Mouse (Mus musculus): ENCODE results near the gene Ip6k1. TPM values are rescaled to one million over a fixed set of nuclear protein-coding genes. Genes with fewer than 3 reads are reported as not detected.

Ip6k1 gene
- polyA plus RNA-seq, 2 experiments, result 13.3 to 30.9 TPM

DNA sequence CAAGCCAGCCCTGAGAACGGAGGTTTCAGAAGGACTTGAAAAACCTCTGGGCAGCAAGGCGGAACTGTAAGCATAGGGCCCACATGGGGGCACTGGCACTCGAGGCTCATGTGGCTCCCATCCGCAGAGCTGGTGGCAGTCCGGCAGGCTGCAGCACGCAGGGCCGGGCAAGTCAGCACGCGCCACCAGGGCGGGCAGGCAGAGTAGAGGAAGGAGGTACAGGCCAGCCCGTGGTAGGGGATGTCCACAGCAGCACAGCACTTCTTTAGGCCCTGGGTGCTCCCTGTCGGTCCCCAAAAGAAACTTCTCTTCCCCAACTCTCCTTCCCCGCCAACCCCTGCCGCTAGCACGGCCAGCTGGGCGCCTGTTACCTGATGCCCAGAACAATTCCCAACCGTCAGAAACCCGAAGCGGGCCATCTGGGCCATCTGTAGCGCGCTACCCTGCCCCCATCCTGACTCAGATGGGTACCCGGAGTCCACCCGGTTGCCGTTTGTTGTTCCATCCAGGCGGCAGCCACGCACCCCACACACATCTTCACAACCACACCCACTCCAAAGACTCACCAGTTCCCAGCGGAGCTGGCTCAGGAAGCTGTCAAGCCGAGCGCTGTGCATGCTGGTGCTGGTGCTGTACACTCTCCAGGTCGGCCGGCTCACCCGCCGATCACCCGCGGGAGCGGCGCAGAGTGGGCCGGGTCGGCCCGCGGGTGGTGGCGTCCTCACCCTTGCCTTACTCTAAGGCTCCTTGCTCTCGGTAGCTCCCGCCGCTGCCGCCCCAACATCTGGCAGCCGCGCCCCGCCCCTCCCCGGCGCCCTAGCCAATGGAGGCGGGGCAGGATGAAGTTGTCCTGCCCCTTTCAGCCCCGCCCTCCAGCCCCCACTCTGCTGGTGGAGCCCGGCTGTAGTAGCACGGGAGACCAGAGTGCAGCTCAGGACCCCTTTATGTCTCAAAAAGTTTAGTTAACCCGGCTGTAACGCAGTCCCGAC lies 16.9 kb upstream of the Ip6k1 start, which contains the start of gene Inka1:
Gene Inka1 (minus strand): TSS at position 749 of the 989 bp plus-strand sequence.
- under 1% methylated on average over 58 of the region's 58 CpGs for WGBS (ENCODE audit: insufficient replicate concordance)
- no peaks in the 10 kb centered on the region for H3K9me3 ChIP-seq (ENCODE audit: control insufficient read depth, low read length)
- peak within 1 kb of the TSS; percentile 92 for H3K4me2 ChIP-seq (ENCODE audit: low read depth)
- DNase-seq (ENCODE audit: low read depth in 3 of 3, low spot score in 3 of 3) (peak; percentile 82 to 88 (median 83)), ATAC-seq (ENCODE audit: insufficient read depth) (peak; percentile 75)
- peak within 1 kb of the TSS; percentile 86 for H3K9ac ChIP-seq (replicated peaks)
- H3K27ac ChIP-seq, result peak within 1 kb of the TSS; percentile 96
- no peaks in the 10 kb centered on the region; the same call in 1 of the 2 replicates for H3K27me3 ChIP-seq (ENCODE audit: control insufficient read depth, insufficient read depth, low read length)
- peak within 1 kb of the TSS; percentile 84 to 86 for H3K4me3 ChIP-seq (ENCODE audit: insufficient read depth in 1 of 2, low read depth in 2 of 2, low read length in 2 of 2)
- peaks cover 38% of the 10 kb centered on the region for H3K36me3 ChIP-seq (replicated peaks; ENCODE audit: control insufficient read depth, insufficient read depth, low read depth)
- peak; percentile 50 for TF ChIP-seq CTCF (IDR thresholded peaks at IDR 0.05; ENCODE audit: low read depth)
- peak; percentile 43; the same call in 1 of the 2 replicates for TF ChIP-seq EP300 (IDR thresholded peaks at IDR 0.05; ENCODE audit: low read depth)
- peaks cover 43 to 50% of the 10 kb centered on the region in 2 experiments for H3K4me1 ChIP-seq (replicated peaks; ENCODE audit: control insufficient read depth in 2 of 2, insufficient read depth in 2 of 2, low read length in 1 of 2)

GRCm38 (mm10) chr9:107986376-107986775 lies 15.9 kb upstream of the Ip6k1 start:
- peaks cover 29% of the 10 kb centered on the region for H3K36me3 ChIP-seq (replicated peaks; ENCODE audit: control insufficient read depth, insufficient read depth, low read depth)
- H3K4me2 ChIP-seq (ENCODE audit: low read depth), result peak overlapping the region; percentile 92
- peak overlapping the region; percentile 84 to 86 for H3K4me3 ChIP-seq (ENCODE audit: insufficient read depth in 1 of 2, low read depth in 2 of 2, low read length in 2 of 2)
- H3K4me1 ChIP-seq (replicated peaks; ENCODE audit: control insufficient read depth in 2 of 2, insufficient read depth in 2 of 2, low read length in 1 of 2), result peaks cover 34 to 40% of the 10 kb centered on the region in 2 experiments
- H3K9ac ChIP-seq (replicated peaks), result no peak overlapping the region; the same call in none of the 2 replicates
- peak in 2 of 3 experiments; percentile 64 to 70 for DNase-seq (ENCODE audit: low read depth in 3 of 3, low spot score in 3 of 3)
- no peaks in the 10 kb centered on the region; the same call in 1 of the 2 replicates for H3K27me3 ChIP-seq (ENCODE audit: control insufficient read depth, insufficient read depth, low read length)
- WGBS (ENCODE audit: insufficient replicate concordance), result under 1% methylated on average over 18 of the region's 18 CpGs
- no peaks in the 10 kb centered on the region for H3K9me3 ChIP-seq (ENCODE audit: control insufficient read depth, low read length)
- TF ChIP-seq CTCF (IDR thresholded peaks at IDR 0.05; ENCODE audit: low read depth) (peak; percentile 96), EP300 (IDR thresholded peaks at IDR 0.05; ENCODE audit: low read depth) (no peak)
- H3K27ac ChIP-seq, result peak overlapping the region; percentile 62; the same call in 1 of the 2 replicates
- peak; percentile 14; the same call in 1 of the 2 replicates for ATAC-seq (ENCODE audit: insufficient read depth)

- no peak for ATAC-seq (ENCODE audit: insufficient read depth)
Observed at GRCm38 (mm10) chr9:107987950-107988349, 14.4 kb upstream of the Ip6k1 start.

GRCm38 (mm10) chr9:107992197-107992596 lies 10.1 kb upstream of the Ip6k1 start, which contains the start of gene Cdhr4:
Cdhr4 (plus strand) TSS chr9:107992497.
- no peak within 1 kb of the TSS for H3K9ac ChIP-seq (replicated peaks)
- 82% methylated on average over 2 of the region's 2 CpGs for WGBS (ENCODE audit: insufficient replicate concordance)
- no peaks in the 10 kb centered on the region for H3K36me3 ChIP-seq (replicated peaks; ENCODE audit: control insufficient read depth, insufficient read depth, low read depth)
- H3K27ac ChIP-seq, result no peak within 1 kb of the TSS
- peaks cover 0 to 3% of the 10 kb centered on the region in 2 experiments; a peak in 2 of 4 replicates for H3K4me1 ChIP-seq (replicated peaks; ENCODE audit: control insufficient read depth in 2 of 2, insufficient read depth in 2 of 2, low read length in 1 of 2)
- ATAC-seq (ENCODE audit: insufficient read depth) (no peak), DNase-seq (ENCODE audit: low read depth in 3 of 3, low spot score in 3 of 3) (no peak)
- H3K4me2 ChIP-seq (ENCODE audit: low read depth), result no peak within 1 kb of the TSS
- no peak within 1 kb of the TSS for H3K4me3 ChIP-seq (ENCODE audit: insufficient read depth in 1 of 2, low read depth in 2 of 2, low read length in 2 of 2)
- TF ChIP-seq CTCF (IDR thresholded peaks at IDR 0.05; ENCODE audit: low read depth) (no peak), EP300 (IDR thresholded peaks at IDR 0.05; ENCODE audit: low read depth) (no peak)
- H3K27me3 ChIP-seq (ENCODE audit: control insufficient read depth, insufficient read depth, low read length), result no peaks in the 10 kb centered on the region; the same call in 1 of the 2 replicates
- H3K9me3 ChIP-seq (ENCODE audit: control insufficient read depth, low read length), result no peaks in the 10 kb centered on the region

More at GRCm38 (mm10) chr9:107987950-107988349, 14.4 kb upstream of the Ip6k1 start:
- no peak overlapping the region for H3K4me2 ChIP-seq (ENCODE audit: low read depth)
- no peak overlapping the region for H3K27ac ChIP-seq
- H3K27me3 ChIP-seq (ENCODE audit: control insufficient read depth, insufficient read depth, low read length), result no peaks in the 10 kb centered on the region; the same call in 1 of the 2 replicates
- H3K9me3 ChIP-seq (ENCODE audit: control insufficient read depth, low read length), result no peaks in the 10 kb centered on the region
- WGBS (ENCODE audit: insufficient replicate concordance), result 60% methylated on average over 3 of the region's 3 CpGs
- TF ChIP-seq CTCF (IDR thresholded peaks at IDR 0.05; ENCODE audit: low read depth) (no peak), EP300 (IDR thresholded peaks at IDR 0.05; ENCODE audit: low read depth) (no peak)
- H3K9ac ChIP-seq (replicated peaks), result no peak overlapping the region
- H3K4me3 ChIP-seq (ENCODE audit: insufficient read depth in 1 of 2, low read depth in 2 of 2, low read length in 2 of 2), result no peak overlapping the region
- peaks cover 21 to 26% of the 10 kb centered on the region in 2 experiments for H3K4me1 ChIP-seq (replicated peaks; ENCODE audit: control insufficient read depth in 2 of 2, insufficient read depth in 2 of 2, low read length in 1 of 2)
- H3K36me3 ChIP-seq (replicated peaks; ENCODE audit: control insufficient read depth, insufficient read depth, low read depth), result peaks cover 19% of the 10 kb centered on the region
- no peak for DNase-seq (ENCODE audit: low read depth in 3 of 3, low spot score in 3 of 3)

Data from liver, embryonic 14.5 days (tissue).